Mouse (Mus musculus) cortical plate, adult 2 months (tissue): ENCODE results near the gene Haus8.
"Not testable (repeated sequence)": the region's sequence is repeated elsewhere in the genome, so short reads cannot be mapped to it uniquely, and the experiment has no call there.

Source experiments
- CTCF ChIP-seq: fragments of 200-500 bp; IDR thresholded peaks from 2 replicates; pipeline ENCODE4 v1.5.1; 2011; ENCODE audit warnings: mild to moderate bottlenecking, control low read depth, low read length; ENCODE audit not compliant: insufficient read depth; ENCODE audit errors: extremely low read depth
- POLR2A ChIP-seq: fragments of 200-500 bp; IDR thresholded peaks from 2 replicates; pipeline ENCODE4 v1.6.1; 2011; ENCODE audit warnings: mild to moderate bottlenecking, low read length, control low read depth; ENCODE audit not compliant: insufficient read depth; ENCODE audit errors: extremely low read depth

- TF ChIP-seq POLR2A, CTCF: not testable (repeated sequence)
Observed at GRCm38 (mm10) chr8:71319760-71320159, 47.0 kb upstream of the Haus8 start.
